Mouse (Mus musculus) kidney, adult 8-10 months (tissue): ENCODE results near the gene AI413582.

Experiments
- DNase-seq, 2 experiments: peaks; one replicate each; pipeline ENCODE4 v3.0.0; 2022

Gene AI413582

GRCm38 (mm10) chr17:27513916-27514762, 51.4 kb downstream of the AI413582 start:
- no peak for DNase-seq
